Mouse (Mus musculus) left cerebral cortex, postnatal 25 days (tissue): Measurements from ENCODE around the gene Nid1. TPM values are rescaled to one million over a fixed set of nuclear protein-coding genes. Genes with fewer than 3 reads are reported as not detected.
"Not testable (repeated sequence)": the region's sequence is repeated elsewhere in the genome, so short reads cannot be mapped to it uniquely, and the experiment has no call there.

Experiments
- DNase-seq, 2 experiments: peaks; one replicate each; pipeline ENCODE4 v3.0.0; 2022; ENCODE audit warnings: low spot score in 2 of 2, mixed read lengths in 1 of 2
- intact Hi-C: fragments of 180-260 bp; cut with DNase I; formaldehyde crosslinking; loops from one replicate; pipeline ENCODE4 v1.15.1; 2025
- total RNA-seq, 2 experiments: library from RNA; stranded (reverse); gene quantifications; 2 replicates each; pipeline ENCODE4 v1.2.3; 2021

The Nid1 gene
- total RNA-seq, 2 experiments from 2014 or later = 9.2 to 10.0 TPM

DNA sequence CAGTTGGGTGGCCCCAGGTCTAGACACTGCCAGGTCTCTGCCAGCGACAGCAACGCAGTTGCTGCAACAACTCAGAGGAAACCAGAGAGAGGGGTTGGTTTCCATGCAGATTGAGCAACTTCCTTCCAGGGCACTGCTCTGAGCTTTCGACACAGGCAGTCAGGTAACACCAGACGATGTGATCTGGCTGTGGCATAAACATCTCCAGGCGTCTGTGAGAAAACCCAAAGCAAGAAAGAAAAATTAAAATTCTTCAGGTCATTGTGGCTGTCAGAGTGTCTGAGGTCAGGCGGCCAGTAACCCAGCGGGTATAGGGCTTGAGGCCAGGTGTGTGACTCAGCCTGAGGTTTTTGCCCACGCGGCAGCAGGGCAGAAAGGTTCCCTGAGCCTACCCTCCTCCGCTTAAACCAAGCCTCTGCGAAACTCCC is 91.8 kb downstream of the Nid1 start:
- intact Hi-C loops = no loop called here
- no peak for DNase-seq

- intact Hi-C loops = no loop called here
- DNase-seq = peak in 1 of 2 experiments; percentile 16
These were observed 93.6 kb downstream of the Nid1 start for GRCm38 (mm10) chr13:13530913-13531312.

DNA sequence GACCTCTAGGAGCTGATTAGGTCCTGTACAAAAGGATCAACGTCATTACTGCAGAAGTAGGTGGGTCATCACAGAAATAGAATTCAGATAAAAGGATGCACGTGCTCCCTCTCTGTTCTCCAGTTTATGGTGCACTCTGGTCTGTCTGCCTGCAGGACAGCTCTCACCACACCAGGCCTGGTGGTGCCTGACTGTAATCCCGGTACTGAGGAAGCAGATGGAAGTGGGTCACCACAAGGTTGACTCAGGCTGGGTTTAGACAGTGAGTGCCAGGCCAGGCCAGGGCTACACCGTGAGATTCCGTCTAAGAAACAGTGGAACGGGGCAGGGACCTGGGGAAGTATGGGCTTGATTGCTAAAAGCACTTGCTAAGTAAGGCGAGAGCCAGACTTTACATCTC is 94.6 kb downstream of the Nid1 start:
- intact Hi-C loops = no loop called here
- DNase-seq = no peak

- intact Hi-C loops = no loop called here
- DNase-seq = no peak
These were observed 99.2 kb downstream of the Nid1 start for GRCm38 (mm10) chr13:13536555-13536954.

DNA sequence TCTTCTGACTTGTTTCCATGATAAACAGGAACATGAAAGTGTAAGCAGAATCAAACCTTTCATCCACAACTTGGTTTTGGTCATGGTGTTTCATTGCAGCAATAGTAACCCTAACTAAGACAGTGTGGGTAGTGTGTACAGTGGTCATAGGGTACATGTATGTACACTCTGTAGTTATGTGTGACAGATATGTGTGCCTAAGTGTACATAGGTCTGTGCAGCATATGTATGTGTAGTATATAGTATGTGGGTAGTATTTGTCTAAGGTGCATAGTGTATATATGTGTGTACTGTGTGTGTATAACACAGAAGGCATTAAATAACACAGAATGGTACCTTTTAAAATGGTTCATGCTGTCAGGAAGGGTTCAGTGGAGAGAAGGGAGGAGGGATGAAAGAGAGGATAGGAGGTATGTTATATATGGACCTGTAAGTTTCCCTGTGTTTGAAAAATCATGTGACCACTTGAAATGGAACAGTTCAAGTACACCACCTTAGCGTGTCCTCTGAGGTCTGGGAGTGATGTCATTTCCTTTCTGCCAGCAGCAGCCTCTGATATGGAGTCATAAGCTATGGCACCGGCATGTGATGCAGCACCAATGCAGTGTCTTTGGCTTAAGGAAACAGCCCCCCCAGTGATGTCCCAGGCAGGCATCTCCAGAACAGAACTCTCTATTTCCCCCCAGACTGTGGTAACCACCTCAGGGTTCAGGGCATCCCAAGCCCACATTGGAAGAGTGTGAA is 100.1 kb downstream of the Nid1 start:
- no peak for DNase-seq
- intact Hi-C loops = no loop called here

GRCm38 (mm10) chr13:13538585-13539300 is 101.4 kb downstream of the Nid1 start:
- peak in 1 of 2 experiments; percentile 47 for DNase-seq
- intact Hi-C loops = no loop called here

- peak in 1 of 2 experiments; percentile 72 for DNase-seq
- intact Hi-C loops = not testable (repeated sequence)
These were observed 105.7 kb downstream of the Nid1 start for GRCm38 (mm10) chr13:13543073-13543472.

DNA sequence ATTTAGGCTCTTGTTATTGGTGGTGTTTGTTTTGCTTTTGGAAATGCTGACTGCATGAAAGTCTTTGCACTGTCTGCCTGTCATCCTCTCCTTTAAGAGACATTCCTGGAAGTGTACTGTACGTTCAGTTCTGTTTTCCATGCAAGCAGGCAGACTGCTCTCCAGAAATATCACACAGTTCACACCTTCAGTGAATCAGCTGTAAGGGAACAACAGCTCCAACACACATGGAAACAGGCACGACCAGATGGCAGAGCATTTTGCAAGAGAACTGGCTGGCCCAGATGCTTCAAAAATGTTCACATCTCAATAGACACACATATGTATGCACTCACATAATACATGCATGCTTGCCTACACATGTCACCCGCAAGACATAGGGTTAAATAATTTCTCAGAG is 109.4 kb downstream of the Nid1 start:
- intact Hi-C loops = loop anchor here (1.0 to 5.0 kb wide), 4 partner anchors 9 to 156 kb away; no protein-coding TSS in a partner anchor

GRCm38 (mm10) chr13:13547889-13548288 is 110.5 kb downstream of the Nid1 start:
- DNase-seq = no peak
- intact Hi-C loops = loop anchor here (1.0 to 5.0 kb wide), 3 partner anchors 7 to 154 kb away; no protein-coding TSS in a partner anchor

More for the DNA sequence above, 109.4 kb downstream of the Nid1 start:
- peak; percentile 80 to 97 for DNase-seq

GRCm38 (mm10) chr13:13548431-13549190 is 111.3 kb downstream of the Nid1 start:
- intact Hi-C loops = loop anchor here (5.0 kb wide), 2 partner anchors 59 to 154 kb away; no protein-coding TSS in a partner anchor
- peak in 1 of 2 experiments; percentile 74 for DNase-seq

GRCm38 (mm10) chr13:13549687-13550660 is 112.6 kb downstream of the Nid1 start:
- intact Hi-C loops = loop anchor here (5.0 kb wide), 2 partner anchors 57 to 152 kb away; no protein-coding TSS in a partner anchor
- no peak for DNase-seq

GRCm38 (mm10) chr13:13552020-13552419 is 114.7 kb downstream of the Nid1 start:
- intact Hi-C loops = no loop called here
- DNase-seq = no peak

DNA sequence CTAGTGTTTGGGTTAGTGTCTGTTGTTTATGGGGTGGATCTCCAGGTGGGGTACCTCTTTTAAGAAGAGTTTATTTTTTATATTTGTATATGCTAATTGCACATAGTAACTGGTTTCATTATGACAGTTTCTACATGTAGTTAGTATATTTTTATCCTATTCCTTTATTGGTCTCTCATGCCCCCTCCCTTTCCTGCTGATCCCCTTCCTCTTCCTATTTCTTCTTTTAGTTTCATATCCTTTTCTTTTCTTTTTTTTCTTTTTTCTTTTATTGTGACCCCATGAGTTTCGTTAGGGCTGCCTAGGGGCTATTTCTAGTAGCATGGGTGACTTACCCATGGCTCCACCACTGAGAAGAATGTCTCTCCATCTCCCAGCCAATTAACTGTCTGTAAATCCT is 116.3 kb downstream of the Nid1 start:
- intact Hi-C loops = loop anchor here (2.0 kb wide), 2 partner anchors 19 to 37 kb away; partner anchors contain the start of gene Lyst
- no peak for DNase-seq

GRCm38 (mm10) chr13:13555196-13555595 is 117.8 kb downstream of the Nid1 start:
- intact Hi-C loops = loop anchor here (1.0 to 2.0 kb wide), 3 partner anchors 8 to 36 kb away; partner anchors contain the start of gene Lyst
- DNase-seq = peak; percentile 53 to 89

- DNase-seq = no peak
These were observed 119.8 kb downstream of the Nid1 start for GRCm38 (mm10) chr13:13557001-13557743.

GRCm38 (mm10) chr13:13558251-13558650 is 120.9 kb downstream of the Nid1 start:
- no peak for DNase-seq
- intact Hi-C loops = no loop called here

More at GRCm38 (mm10) chr13:13557001-13557743, 119.8 kb downstream of the Nid1 start:
- intact Hi-C loops = no loop called here

DNA sequence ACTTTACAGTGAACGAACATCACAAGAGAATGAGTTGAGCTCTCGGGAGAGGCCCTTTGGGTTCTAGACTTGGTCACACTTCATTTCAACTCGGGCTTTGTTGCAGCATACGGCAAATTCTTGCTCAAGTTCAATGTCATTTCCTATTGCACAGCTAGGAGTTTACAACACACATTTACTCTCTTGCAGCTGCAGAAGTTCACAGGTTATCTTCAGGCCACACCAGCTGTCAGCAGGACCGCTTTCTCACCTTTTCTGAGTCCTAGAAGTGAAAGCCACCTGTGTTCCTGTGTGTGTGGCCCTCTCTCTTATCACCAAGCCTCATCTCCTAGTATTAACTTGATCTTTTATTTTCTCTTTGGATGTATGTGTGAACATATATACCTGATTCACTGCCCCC is 121.5 kb downstream of the Nid1 start:
- DNase-seq = no peak
- intact Hi-C loops = no loop called here
